Comparison of ENCODE assay signal across 12 mouse cellular contexts in the genomic region with DNA sequence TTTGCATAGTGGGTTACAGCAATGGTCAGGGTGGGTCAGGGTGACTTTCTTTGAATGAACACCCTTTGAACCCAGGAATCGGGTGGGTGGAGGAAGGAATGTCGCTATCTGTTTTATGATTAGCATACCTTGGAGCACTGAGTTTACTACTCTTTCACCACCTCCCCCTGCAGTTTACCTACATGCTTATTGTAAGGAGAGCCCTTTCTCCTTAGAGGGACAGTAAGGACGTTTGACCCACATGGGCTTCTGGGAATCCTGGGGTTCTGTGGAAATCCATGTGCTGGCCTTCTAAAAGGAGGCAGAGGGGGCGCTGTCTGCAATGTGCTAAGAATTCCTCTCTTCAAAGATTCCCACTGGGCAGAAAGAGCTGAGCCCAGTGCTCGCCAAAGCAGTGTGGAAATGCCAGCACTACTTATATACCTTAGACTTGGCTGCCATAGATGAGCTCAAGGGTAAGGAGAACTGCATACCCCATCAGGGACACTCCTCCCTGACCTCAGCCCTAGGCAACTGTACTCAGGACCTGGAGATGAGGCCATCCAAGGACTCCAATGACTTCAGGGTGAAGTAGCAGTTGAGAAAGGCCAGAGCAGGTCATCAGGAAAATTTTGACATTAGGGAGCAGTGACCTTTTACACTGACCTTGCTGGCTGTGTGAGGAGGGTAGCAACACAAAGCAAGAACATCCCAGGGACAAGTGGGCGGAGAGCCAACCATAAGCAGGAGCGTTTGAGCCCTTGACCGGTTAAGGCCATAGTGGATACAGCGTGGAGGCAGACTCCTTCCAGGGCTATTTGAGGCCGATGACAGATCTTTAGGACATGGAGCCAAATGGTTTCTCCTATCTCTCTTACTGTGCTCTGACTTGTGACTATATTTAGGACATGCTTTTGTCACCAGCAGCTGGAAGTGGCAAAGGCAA.
DNase-seq lines count a peak whose midpoint lies in the region; ATAC-seq and TF ChIP-seq lines count a peak whose summit lies in the region.
"Had no signal": no experiment of that assay in that cellular context is flagged by ENCODE, and none has a peak within 500 bp of the region (broad histone marks: within the 10 kb centered on the region; RNA-seq: fewer than 3 reads in every experiment).

No protein-coding gene starts in this region.

- H3K36me3 ChIP-seq in forebrain, embryonic 11.5 days (ENCODE audit: control insufficient read depth, insufficient read depth, low read length) = no peaks in the 10 kb centered on the region
- H3K36me3 ChIP-seq in forebrain, embryonic 15.5 days = no peaks in the 10 kb centered on the region
- H3K36me3 ChIP-seq in heart, embryonic 12.5 days = no peaks in the 10 kb centered on the region
- no peaks in the 10 kb centered on the region for H3K36me3 ChIP-seq in lung, embryonic 14.5 days (ENCODE audit: insufficient read depth)
- H3K36me3 ChIP-seq: liver, embryonic 15.5 days had no signal

- TF ChIP-seq CTCF in lung, embryonic 14.5 days (IDR thresholded peaks at IDR 0.05; ENCODE audit: low read depth) = no peak

- no peaks in the 10 kb centered on the region for H3K27me3 ChIP-seq in forebrain, embryonic 11.5 days (ENCODE audit: control insufficient read depth, insufficient read depth, low read length)
- no peaks in the 10 kb centered on the region for H3K27me3 ChIP-seq in forebrain, embryonic 15.5 days
- H3K27me3 ChIP-seq in heart, embryonic 12.5 days (replicated peaks) = no peaks in the 10 kb centered on the region
- H3K27me3 ChIP-seq in lung, embryonic 14.5 days (ENCODE audit: insufficient read depth, low read length) = no peaks in the 10 kb centered on the region
- H3K27me3 ChIP-seq: liver, embryonic 15.5 days had no signal

- no peak overlapping the region for H3K4me3 ChIP-seq in forebrain, embryonic 11.5 days (ENCODE audit: low read depth, low read length)
- no peak overlapping the region for H3K4me3 ChIP-seq in forebrain, embryonic 15.5 days
- no peak overlapping the region for H3K4me3 ChIP-seq in heart, embryonic 12.5 days
- H3K4me3 ChIP-seq in lung, embryonic 14.5 days (ENCODE audit: low read depth, low read length) = no peak overlapping the region
- H3K4me3 ChIP-seq: erythroblast, embryonic 14.5 days; liver, embryonic 15.5 days had no signal

- H3K9ac ChIP-seq in forebrain, embryonic 11.5 days (ENCODE audit: low read length) = no peak overlapping the region
- no peak overlapping the region for H3K9ac ChIP-seq in forebrain, embryonic 15.5 days (replicated peaks)
- H3K9ac ChIP-seq in heart, embryonic 12.5 days = no peak overlapping the region
- H3K9ac ChIP-seq in lung, embryonic 14.5 days = no peak overlapping the region
- H3K9ac ChIP-seq: liver, embryonic 15.5 days had no signal

- no peak for ATAC-seq in forebrain, embryonic 11.5 days (replicated peaks; ENCODE audit: low FRiP score)
- ATAC-seq in forebrain, embryonic 15.5 days (replicated peaks) = no peak
- ATAC-seq in heart, embryonic 12.5 days (ENCODE audit: insufficient number of reproducible peaks, low FRiP score) = peak; percentile 89
- peak; percentile 46 for ATAC-seq in lung, embryonic 14.5 days (ENCODE audit: insufficient read depth)
- no peak for ATAC-seq in megakaryocyte progenitor cell, adult 5-6 weeks (replicated peaks; ENCODE audit: poor library complexity)

- WGBS in forebrain, embryonic 11.5 days = 85% methylated on average over 10 of the region's 10 CpGs
- WGBS in forebrain, embryonic 15.5 days = 87% methylated on average over 10 of the region's 10 CpGs
- WGBS in heart, embryonic 12.5 days = 45% methylated on average over 10 of the region's 10 CpGs
- 71% methylated on average over 10 of the region's 10 CpGs for WGBS in lung, embryonic 14.5 days

- H3K9me3 ChIP-seq in forebrain, embryonic 11.5 days (ENCODE audit: control insufficient read depth, low read length) = no peaks in the 10 kb centered on the region
- H3K9me3 ChIP-seq in forebrain, embryonic 15.5 days = no peaks in the 10 kb centered on the region
- no peaks in the 10 kb centered on the region for H3K9me3 ChIP-seq in heart, embryonic 12.5 days (replicated peaks)
- no peaks in the 10 kb centered on the region for H3K9me3 ChIP-seq in lung, embryonic 14.5 days (ENCODE audit: low read depth, low read length)
- H3K9me3 ChIP-seq: liver, embryonic 15.5 days had no signal

- no peak overlapping the region for H3K27ac ChIP-seq in forebrain, embryonic 11.5 days (ENCODE audit: low read depth, low read length)
- no peak overlapping the region for H3K27ac ChIP-seq in forebrain, embryonic 15.5 days (replicated peaks)
- H3K27ac ChIP-seq in heart, embryonic 12.5 days (ENCODE audit: poor library complexity, severe bottlenecking) = peak overlapping the region; percentile 94
- H3K27ac ChIP-seq in lung, embryonic 14.5 days (ENCODE audit: low read depth) = peak overlapping the region; percentile 28; the same call in 1 of the 2 replicates
- H3K27ac ChIP-seq: liver, embryonic 15.5 days had no signal

- H3K4me2 ChIP-seq in forebrain, embryonic 11.5 days (ENCODE audit: low read depth, low read length, severe bottlenecking) = no peak overlapping the region
- no peak overlapping the region for H3K4me2 ChIP-seq in forebrain, embryonic 15.5 days (replicated peaks)
- no peak overlapping the region; the same call in 1 of the 2 replicates for H3K4me2 ChIP-seq in heart, embryonic 12.5 days
- no peak overlapping the region for H3K4me2 ChIP-seq in lung, embryonic 14.5 days
- H3K4me2 ChIP-seq: liver, embryonic 15.5 days had no signal

- peak; percentile 36 for DNase-seq in forebrain, embryonic 11.5 days (ENCODE audit: low spot score)
- peak; percentile 88 for DNase-seq in adrenal gland, adult 2 months
- peak; percentile 39 for DNase-seq in lung, embryonic 14.5 days
- DNase-seq in thymus, postnatal 14 days = no peak
- no peak for DNase-seq in spleen, postnatal 14 days (ENCODE audit: low spot score in 2 of 2)
- DNase-seq: cerebellum, postnatal 14 days; thymus, postnatal 25 days had no signal

- H3K4me1 ChIP-seq in forebrain, embryonic 11.5 days (replicated peaks; ENCODE audit: control insufficient read depth, insufficient read depth, low read length) = no peaks in the 10 kb centered on the region
- H3K4me1 ChIP-seq in forebrain, embryonic 15.5 days = no peaks in the 10 kb centered on the region
- peaks cover 31% of the 10 kb centered on the region for H3K4me1 ChIP-seq in heart, embryonic 12.5 days (replicated peaks)
- H3K4me1 ChIP-seq in lung, embryonic 14.5 days (ENCODE audit: insufficient read depth) = no peaks in the 10 kb centered on the region
- H3K4me1 ChIP-seq: liver, embryonic 15.5 days had no signal

Comparison
In these comparisons a context has a peak if more than half of its experiments do, and no peak if none do; other contexts are left out.
1. ATAC-seq: peak in heart, embryonic 12.5 days (single experiment) and lung, embryonic 14.5 days (single experiment); none in forebrain, embryonic 11.5 days (single experiment), forebrain, embryonic 15.5 days (single experiment) and megakaryocyte progenitor cell, adult 5-6 weeks (single experiment).
2. DNase-seq: peak in forebrain, embryonic 11.5 days (single experiment), adrenal gland, adult 2 months (single experiment) and lung, embryonic 14.5 days (single experiment); none in thymus, postnatal 14 days (single experiment) and spleen, postnatal 14 days (0 of 2).
3. H3K27ac ChIP-seq: peak in heart, embryonic 12.5 days (single experiment) and lung, embryonic 14.5 days (single experiment); none in forebrain, embryonic 11.5 days (single experiment) and forebrain, embryonic 15.5 days (single experiment).